Mouse (Mus musculus) gastrocnemius, postnatal 14 days (tissue): ENCODE measurements at regions not wholly inside any gene's neighbourhood (a gene's known extent, or its start where the extent isn't known, plus 50 kb on each side); places are given as distances from the start of the nearest gene placed in this dataset.
A peak's percentile ranks its signal among the peaks of the same experiment; 100 is the strongest.
"Not testable (repeated sequence)": the region's sequence is repeated elsewhere in the genome, so short reads cannot be mapped to it uniquely, and the experiment has no call there.

ENCODE experiments used
- DNase-seq: peaks from one replicate; pipeline ENCODE4 v3.0.0; 2021; ENCODE audit warnings: mixed read lengths
- intact Hi-C: fragments of 180-260 bp; cut with DNase I; formaldehyde crosslinking; loops from one replicate; pipeline ENCODE4 v1.15.1; 2025; ENCODE audit warnings: low total_unique reads

DNA sequence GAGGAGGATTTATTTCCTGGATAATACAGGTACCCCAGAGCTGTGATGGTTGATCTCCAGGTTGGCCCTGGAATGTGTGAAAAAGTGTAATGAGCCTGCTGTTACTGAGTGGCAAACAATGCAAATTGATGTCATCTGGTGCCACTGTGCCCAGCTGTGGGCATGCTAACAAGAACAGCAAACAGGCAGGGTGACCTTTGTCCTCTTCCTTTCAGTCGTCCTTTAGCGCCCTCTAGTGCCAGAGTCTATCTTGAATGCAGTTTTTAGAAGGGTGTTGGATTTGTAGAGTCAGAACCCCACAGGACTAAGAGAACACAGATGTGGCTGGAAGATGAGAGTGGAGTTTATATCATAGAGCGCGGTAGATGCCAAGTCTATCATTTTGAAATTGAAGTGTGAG, 164.3 kb downstream of the Sdhaf3 start:
- intact Hi-C loops, result no loop called here
- DNase-seq, result peak; percentile 11

- intact Hi-C loops, result no loop called here
- DNase-seq, result no peak
Observed at GRCm38 (mm10) chr6:7133042-7133441, 177.2 kb downstream of the Sdhaf3 start.

DNA sequence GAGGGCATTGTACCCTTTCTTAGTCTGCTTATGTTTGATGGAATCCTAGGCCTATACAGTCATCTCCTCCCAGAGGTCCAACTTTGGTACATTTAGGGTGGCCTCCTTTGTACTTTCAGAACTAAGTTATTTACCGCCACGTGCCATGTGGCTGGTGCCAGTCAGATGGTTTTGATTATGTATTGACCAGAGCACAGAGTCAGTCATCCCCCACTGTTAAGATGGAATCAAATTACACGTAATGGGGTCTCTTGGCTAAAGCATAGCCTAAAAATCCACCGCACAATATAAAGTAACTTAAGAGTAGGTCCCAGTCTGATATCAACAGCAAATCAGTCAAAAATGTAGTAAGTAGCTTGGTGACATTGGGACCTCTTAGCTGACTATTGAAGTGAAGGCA, 178.3 kb downstream of the Sdhaf3 start:
- no peak for DNase-seq
- intact Hi-C loops, result no loop called here

GRCm38 (mm10) chr6:7134888-7135287, 179.1 kb downstream of the Sdhaf3 start:
- intact Hi-C loops, result no loop called here

DNA sequence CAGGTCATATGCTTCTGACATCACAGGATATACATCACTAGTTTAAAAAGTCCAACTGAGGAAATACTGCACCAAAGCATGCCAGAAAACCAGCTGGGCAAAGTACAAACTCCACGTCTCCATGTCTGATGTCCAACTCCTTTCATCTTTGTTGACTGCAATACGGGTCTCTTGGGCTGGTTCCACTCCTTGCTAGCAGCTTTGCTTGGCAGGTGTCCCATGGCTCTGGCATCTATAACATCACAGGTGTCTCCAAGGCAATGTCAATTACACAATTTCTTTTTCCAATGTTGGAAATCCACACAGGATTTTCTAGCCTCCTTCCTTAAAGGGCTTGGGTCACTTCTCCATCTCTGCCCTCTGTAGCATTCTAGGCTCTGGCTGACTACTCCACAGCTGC, 225.9 kb downstream of the Sdhaf3 start:
- no peak for DNase-seq
- intact Hi-C loops, result no loop called here

More at GRCm38 (mm10) chr6:7134888-7135287, 179.1 kb downstream of the Sdhaf3 start:
- no peak for DNase-seq

GRCm38 (mm10) chr6:7199046-7199599, 243.3 kb downstream of the Sdhaf3 start:
- intact Hi-C loops, result no loop called here
- DNase-seq, result no peak

DNA sequence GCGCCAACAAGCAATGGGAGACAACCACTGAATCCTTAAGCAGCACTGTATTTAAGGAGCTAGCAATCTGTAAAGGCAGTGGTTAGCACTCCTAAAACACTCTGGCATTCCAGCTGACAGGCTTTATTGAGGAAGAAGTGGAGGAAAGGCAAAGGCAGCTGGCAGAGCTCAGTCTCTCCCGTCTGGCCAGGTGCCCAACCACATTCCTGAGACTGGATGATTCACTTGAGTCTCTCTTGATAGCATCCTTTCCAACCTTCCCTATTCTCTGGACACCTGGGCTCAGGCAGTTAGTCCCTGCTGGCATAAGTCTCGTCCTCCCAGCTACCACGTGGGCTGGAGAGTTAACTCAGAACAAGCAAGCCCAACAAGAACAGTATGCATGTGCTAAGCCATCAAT, 260.1 kb downstream of the Sdhaf3 start:
- intact Hi-C loops, result no loop called here
- no peak for DNase-seq

- intact Hi-C loops, result no loop called here
- no peak for DNase-seq
Observed at GRCm38 (mm10) chr6:7252286-7252685, 296.5 kb downstream of the Sdhaf3 start.

- no peak for DNase-seq
- intact Hi-C loops, result no loop called here
Observed at GRCm38 (mm10) chr6:7277431-7277830, 277.2 kb upstream of the Tac1 start.

DNA sequence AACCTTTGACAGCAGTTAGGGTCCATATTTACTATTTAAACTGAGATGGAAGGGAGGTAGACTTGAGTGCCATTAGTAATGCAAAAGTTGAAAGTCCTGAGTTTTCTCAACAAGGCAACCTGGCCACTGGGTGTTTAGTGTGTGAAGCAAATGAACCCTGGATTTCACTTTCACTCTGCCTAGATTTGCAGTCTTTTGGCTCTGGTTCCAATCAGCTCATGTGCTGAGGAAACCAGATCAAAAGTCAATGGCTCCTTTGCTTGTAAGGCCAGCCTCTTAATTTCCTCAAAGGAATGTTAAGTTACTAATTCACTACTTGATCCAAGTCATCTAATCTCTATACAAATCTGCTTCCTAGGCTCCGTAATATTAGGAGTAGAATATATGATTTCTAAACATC, 247.7 kb upstream of the Tac1 start:
- intact Hi-C loops, result no loop called here
- no peak for DNase-seq

GRCm38 (mm10) chr6:7313496-7313895, 241.2 kb upstream of the Tac1 start:
- no peak for DNase-seq
- intact Hi-C loops, result no loop called here

- DNase-seq, result no peak
- intact Hi-C loops, result no loop called here
Observed at GRCm38 (mm10) chr6:7326974-7327373, 227.7 kb upstream of the Tac1 start.

DNA sequence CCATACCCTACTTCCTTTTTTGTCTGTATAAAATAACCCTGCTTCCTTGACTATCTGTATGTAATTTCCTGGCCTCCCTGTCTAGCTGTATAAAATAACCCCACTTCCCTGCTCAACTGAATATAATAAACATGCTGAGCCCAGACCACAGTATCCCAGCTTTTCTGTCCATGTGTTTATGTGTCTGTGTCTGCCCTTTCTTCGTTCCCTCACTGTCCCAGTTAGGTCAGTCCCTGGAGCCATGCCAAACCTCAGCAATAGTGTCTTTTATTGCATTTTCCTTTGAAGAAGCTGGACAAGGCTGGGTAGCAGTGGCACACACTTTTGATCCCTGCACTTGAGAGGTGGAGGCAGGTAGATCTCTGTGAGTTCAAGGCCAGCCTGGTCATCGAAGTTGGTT, 198.0 kb upstream of the Tac1 start:
- peak; percentile 3 for DNase-seq
- intact Hi-C loops, result no loop called here

- intact Hi-C loops, result no loop called here
- DNase-seq, result no peak
Observed at GRCm38 (mm10) chr6:7367166-7367565, 187.5 kb upstream of the Tac1 start.

DNA sequence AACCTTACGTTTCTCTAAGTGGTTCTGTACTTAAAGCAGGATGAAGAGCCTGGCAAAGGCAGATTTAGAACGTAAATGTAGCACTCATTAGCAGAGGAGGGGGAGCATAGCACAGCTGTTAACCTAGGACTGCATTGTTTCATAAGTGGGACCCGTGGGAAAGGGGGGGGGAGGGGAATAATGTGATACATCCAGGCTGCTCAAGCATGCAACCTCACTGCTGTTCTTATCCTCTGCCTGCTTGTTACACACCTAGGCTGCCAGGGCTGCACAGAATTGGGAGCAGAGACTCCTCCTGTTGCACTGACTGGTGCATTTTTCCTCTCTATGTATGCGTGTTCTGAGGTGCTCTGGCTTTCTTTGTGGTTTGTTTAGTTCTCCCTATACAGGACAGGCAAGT, 180.1 kb upstream of the Tac1 start:
- intact Hi-C loops, result loop anchor here (5.0 kb wide), 1 partner anchor 277 kb away; no protein-coding TSS in a partner anchor

GRCm38 (mm10) chr6:7375851-7376250, 178.8 kb upstream of the Tac1 start:
- DNase-seq, result no peak
- intact Hi-C loops, result no loop called here

More for the DNA sequence above, 180.1 kb upstream of the Tac1 start:
- no peak for DNase-seq

GRCm38 (mm10) chr6:7378651-7379050, 176.0 kb upstream of the Tac1 start:
- intact Hi-C loops, result no loop called here
- DNase-seq, result no peak

GRCm38 (mm10) chr6:7424731-7425130, 129.9 kb upstream of the Tac1 start:
- intact Hi-C loops, result no loop called here
- no peak for DNase-seq

GRCm38 (mm10) chr6:7441725-7442124, 113.0 kb upstream of the Tac1 start:
- intact Hi-C loops, result no loop called here
- DNase-seq, result no peak

- DNase-seq, intact Hi-C loops: not testable (repeated sequence)
Observed at GRCm38 (mm10) chr6:7442286-7442685, 112.4 kb upstream of the Tac1 start.

GRCm38 (mm10) chr6:7455881-7456280, 98.8 kb upstream of the Tac1 start:
- intact Hi-C loops, result no loop called here

DNA sequence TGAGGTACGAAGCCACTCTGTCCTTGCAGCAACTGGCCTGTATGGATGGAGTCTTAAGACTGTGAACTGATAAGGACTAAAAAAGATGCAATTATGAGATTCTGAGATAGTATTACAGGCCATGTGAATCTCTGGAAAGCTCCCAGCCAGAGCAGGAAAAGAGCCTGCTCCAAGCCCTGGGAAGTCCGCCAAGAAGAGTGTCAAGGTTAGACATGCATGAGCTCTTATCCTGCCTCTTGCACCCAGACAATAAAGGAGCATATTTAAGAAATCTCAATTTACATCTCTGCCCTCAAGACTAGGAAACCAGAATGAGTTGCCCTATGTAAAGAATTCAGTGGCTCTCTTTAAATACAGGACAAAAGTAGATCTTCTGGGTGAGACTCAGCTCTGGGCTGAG, 90.8 kb upstream of the Tac1 start:
- intact Hi-C loops, result no loop called here
- DNase-seq, result peak; percentile 19

More at GRCm38 (mm10) chr6:7455881-7456280, 98.8 kb upstream of the Tac1 start:
- no peak for DNase-seq
